Mouse (Mus musculus): ENCODE measurements around the gene Irf4.

Gene Irf4

GRCm38 (mm10) chr13:30762224-30762623 lies 13.2 kb downstream of the Irf4 start:
- DNase-seq (ENCODE audit: low spot score) = no peak

DNA sequence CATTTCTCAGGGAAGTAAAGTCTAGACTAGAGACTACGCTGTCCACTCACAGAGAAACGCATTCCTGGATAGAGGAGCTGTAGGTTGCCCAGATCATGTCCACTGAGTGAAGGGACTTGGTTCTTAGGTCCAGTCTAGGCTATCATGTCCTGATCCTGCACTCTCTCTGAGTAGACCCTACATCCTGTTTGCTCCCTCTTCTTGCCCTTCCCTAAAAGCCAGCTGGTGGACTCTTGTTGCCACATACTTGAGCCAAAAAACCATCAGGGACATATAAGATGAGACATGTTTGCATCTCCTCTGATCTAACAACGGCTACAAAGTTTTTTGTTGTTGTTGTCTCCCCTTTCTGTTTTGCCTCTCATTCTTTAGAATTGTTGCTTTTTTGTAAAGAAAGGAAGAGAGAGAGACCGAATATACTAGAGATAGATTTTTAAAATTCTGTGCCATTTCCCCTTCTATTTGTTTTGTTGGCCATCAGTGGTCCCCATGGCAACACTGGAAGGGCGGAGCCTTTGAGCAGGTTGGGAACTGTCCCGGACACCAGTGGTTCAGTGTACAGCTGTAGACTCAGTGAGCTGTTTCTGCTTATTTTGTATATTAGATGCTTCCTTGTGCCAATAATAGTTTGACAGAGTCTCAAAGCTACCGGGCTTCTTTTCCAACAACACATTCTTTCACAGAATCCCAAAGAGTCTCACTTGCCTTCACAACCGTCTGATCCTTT lies 15.2 kb downstream of the Irf4 start:
- DNase-seq (ENCODE audit: low spot score) = no peak

GRCm38 (mm10) chr13:30765906-30766305 lies 16.9 kb downstream of the Irf4 start:
- DNase-seq (ENCODE audit: low spot score) = no peak

DNA sequence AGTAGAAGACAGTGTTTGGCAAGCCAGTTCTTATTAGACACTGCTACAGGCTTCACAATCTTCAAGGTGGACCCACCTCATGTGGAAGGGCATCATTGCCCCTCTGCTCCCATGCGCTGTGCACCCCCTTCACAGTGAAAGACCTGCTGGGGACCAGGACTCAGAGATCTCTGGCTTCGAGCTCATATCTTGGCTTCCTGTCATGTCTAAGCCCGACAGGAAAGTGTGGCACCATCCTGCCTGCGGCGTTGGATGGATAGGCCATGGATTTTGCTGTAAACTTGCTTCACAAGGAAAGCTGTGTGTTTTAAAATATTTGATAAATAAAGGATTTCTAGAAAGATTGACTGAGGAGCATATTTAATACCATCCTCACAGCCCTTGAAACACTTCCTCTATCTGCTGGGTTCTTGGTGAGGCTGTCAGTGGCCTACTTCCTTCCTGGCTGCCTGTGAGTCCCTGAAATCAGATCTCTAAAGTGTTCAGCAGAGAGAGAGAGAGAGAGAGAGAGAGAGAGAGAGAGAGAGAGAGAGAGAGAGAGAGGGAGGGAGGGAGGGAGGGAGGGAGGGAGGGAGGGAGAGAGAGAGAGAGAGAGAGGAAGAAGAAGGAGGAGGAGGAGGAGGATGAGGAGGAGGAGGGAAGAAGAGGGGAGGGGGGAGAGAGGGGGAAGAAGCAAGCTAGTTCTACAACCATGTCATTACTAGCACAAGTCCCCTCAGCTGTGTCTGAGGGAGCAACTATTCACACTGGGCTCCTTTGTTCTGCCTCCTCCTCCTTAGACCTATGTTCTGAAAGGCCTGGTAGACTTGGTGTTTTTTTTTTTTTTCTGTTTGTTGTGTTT lies 17.8 kb downstream of the Irf4 start:
- no peak for DNase-seq (ENCODE audit: low spot score)

DNA sequence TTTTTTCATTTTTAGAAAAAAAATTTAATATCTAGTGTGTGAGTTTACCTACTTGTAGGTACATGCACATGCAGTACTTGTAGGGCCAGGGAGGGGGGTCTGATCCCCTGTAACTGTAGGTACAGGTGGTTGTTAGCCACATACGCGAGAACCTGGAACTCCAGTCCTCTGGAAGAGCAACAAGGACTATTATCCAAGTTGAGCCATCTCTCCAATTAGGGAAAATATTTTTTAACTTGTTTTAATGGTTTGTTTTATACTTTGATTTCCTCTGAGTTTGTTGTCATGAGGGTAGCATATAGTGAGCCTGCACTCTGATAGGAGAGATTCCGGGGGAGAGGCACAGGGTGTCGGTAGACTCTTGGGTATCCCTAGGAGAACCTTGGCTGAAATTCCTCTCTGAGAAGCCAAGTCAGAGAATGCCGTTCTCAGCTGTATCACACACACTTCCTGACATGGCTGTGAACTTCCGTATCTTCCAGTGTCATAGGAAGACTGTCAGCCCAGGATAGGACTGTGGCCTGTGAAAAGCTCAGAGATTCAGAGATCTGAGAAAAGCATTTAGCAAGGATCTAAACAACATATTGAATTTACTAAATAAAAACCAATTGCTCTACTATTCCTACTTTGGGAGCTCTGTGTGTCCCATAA lies 18.6 kb downstream of the Irf4 start:
- DNase-seq (ENCODE audit: low spot score) = no peak

DNA sequence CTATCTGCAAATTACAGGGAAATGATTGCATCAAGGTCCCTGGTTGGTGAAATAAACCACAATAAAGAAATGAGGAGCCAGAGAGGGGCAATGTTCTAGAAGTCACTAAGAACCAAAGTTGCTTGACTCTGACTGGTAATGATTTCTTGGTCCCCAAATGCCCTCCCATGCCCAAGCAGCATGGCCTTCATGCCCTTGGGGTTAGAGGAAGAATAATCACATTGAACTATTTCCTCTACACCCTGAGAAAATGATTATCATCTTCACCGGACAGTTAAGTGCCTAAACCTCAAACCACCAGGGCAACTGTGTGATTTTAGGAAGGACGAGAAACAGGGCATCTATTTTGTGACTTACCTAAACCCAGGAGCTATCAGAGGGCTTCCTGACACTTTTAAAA lies 27.0 kb downstream of the Irf4 start:
- no peak for DNase-seq (ENCODE audit: low spot score)

GRCm38 (mm10) chr13:30777678-30778179 lies 28.7 kb downstream of the Irf4 start:
- no peak for DNase-seq (ENCODE audit: low spot score)

- no peak for DNase-seq (ENCODE audit: low spot score)
These were observed 32.9 kb downstream of the Irf4 start for GRCm38 (mm10) chr13:30781905-30782304.

- DNase-seq (ENCODE audit: low spot score) = no peak
These were observed 33.4 kb downstream of the Irf4 start for GRCm38 (mm10) chr13:30782419-30782818.

GRCm38 (mm10) chr13:30785423-30786040 lies 36.5 kb downstream of the Irf4 start:
- DNase-seq (ENCODE audit: low spot score) = no peak

DNA sequence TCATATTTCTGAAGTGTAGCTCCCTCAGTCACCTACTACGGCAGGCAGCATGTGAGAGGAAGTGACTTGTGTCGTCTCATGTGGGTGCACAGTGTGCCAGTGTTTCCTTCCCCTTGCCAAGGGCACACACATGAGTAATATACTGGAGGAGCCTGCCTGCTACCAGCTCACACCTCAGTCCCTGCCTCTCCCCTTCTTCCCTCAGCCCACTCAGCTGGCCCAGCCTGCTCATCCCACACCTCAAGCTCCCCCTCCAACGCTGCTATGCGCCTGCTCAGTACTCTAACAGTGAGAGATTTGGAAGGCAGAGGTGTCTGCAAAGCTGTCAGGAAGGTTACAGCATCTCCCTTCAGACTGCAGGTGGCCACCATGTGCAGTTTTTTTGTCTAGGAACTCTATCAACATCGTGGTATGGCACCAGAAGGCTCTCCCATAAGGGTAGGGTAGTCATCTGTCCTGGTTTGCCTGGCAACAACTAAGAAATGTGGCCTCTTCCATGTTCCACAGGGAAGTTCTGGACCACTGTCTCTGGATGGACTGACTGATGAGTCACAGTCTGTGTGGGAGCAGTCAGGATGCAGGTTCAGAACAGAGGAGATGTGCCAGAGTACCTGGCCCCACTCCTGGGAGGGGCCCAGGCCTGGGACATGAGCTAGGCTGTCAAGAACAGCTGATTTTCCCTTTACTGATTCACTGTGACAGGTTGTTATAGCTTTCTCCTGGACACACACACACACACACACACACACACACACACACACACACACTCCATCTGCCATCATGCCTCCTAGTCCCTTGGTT lies 37.4 kb downstream of the Irf4 start:
- DNase-seq (ENCODE audit: low spot score) = peak; percentile 30

- DNase-seq (ENCODE audit: low spot score) = no peak
These were observed 38.0 kb downstream of the Irf4 start for GRCm38 (mm10) chr13:30787036-30787320.

- no peak for DNase-seq (ENCODE audit: low spot score)
These were observed 38.5 kb downstream of the Irf4 start for GRCm38 (mm10) chr13:30787556-30787955.

GRCm38 (mm10) chr13:30787960-30788359 lies 38.9 kb downstream of the Irf4 start:
- DNase-seq (ENCODE audit: low spot score) = no peak

DNA sequence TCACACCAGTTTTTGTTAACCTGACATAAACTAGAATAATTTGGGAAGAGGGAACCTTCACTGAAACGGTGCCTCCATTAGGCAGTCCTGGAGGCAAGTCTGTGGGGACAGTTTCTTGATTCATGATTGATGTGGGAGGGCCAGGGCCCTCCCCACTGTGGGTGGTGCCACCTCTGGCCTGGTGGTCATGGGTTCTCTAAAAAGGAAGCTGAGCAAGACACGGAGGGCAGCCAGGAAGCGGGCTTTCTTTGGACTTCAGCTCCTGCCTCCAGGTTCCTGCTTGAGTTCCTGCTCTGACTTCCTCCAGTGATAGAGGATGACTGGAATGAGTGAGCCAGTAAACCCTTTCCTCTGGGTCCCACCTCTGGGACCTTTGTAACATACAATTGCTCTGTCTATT lies 39.4 kb downstream of the Irf4 start:
- no peak for DNase-seq (ENCODE audit: low spot score)

DNA sequence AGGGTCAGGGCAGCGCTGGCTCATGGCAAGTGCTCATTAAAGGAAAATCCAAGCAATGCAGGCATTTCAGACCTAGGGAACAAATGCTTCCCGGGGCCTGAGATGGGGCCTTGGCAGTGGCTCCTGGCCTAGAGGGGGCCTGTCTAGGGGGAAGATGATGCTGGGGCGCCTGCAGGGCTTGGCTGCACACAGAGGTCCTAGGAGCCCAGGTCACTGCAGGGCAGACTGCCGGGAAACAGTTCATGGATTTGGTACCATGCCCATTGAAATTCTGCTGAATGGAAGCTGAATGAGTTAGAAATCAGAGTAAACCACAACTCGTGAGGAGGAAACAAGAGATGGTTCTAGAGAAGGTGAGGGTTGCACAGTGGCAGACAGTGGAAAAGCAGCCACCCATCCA lies 41.0 kb downstream of the Irf4 start:
- DNase-seq (ENCODE audit: low spot score) = no peak

GRCm38 (mm10) chr13:30792308-30792707 lies 43.3 kb downstream of the Irf4 start:
- DNase-seq (ENCODE audit: low spot score) = no peak

GRCm38 (mm10) chr13:30792741-30793140 lies 43.7 kb downstream of the Irf4 start:
- DNase-seq (ENCODE audit: low spot score) = no peak

DNA sequence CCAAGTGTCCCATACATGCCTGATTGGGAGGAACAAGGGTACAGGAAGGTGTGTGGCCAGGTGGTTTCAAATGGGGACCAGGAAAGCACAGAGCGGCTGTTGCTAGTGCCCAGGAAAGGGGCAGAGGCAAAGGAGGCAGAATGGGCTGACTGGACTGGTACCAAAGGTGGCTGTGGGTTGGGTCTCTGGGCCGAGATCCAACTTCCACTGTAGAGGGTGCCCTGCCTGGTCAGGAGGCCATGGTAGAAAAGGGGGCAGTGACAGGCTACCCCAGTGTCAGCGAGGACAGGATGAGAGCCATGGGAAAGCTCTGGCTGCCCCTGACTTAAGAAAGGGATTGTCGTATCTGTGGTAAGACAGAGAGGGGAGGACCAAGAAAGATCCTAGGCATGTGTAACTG lies 44.2 kb downstream of the Irf4 start:
- no peak for DNase-seq (ENCODE audit: low spot score)

- DNase-seq (ENCODE audit: low spot score) = no peak
These were observed 44.6 kb downstream of the Irf4 start for GRCm38 (mm10) chr13:30793616-30794015.

DNA sequence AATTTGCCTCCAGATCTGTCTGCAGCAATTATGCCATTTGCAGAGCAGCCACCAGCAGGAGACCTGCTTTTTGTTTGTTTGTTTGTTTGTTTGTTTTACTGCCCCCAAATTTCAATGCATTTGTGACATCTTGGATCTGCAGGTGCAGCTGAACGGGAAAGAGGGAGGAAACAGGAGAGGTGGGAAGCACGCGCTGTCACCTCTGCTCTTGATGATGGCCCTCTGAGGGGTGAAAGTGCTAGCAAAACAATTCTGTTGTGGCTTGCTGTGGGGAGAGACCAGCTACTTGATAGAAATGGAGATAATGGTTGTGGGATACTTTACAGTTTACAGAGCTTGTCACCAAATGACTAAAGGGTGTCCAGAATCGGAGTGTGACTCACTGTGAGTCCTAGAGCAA lies 46.9 kb downstream of the Irf4 start:
- DNase-seq (ENCODE audit: low spot score) = no peak

DNA sequence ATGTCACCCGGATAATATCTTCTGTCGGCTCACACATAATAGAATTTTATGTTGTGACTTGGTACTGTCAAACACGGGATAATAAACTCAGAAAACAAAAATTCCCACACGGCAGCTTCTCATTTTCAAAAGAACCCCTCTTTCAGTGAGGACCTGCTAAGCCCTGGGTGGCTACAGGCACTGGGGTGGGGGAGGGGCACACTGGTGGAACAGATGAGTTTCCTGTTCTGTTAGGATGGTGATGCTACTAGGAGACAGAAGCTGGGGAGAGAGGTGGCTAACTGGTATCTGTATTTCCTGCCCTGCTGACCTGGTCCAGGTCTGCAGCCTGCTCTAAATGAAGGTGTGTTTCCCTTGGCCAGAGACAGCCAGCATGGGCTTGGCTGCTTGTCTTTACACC lies 52.9 kb downstream of the Irf4 start:
- no peak for DNase-seq (ENCODE audit: low spot score)

Data from layer of hippocampus, adult 9-10 months (tissue).